Mouse (Mus musculus): ENCODE measurements around the gene Wasf1. TPM values are rescaled to one million over a fixed set of nuclear protein-coding genes. Genes with fewer than 3 reads are reported as not detected.

Wasf1 gene
- polyA plus RNA-seq, 1 experiment from 2014 or later, result 2.1 TPM

GRCm38 (mm10) chr10:40872052-40872451 is 11.2 kb upstream of the Wasf1 start:
- DNase-seq (ENCODE audit: low spot score) (no peak), ATAC-seq (no peak)
- WGBS, result 82% methylated on average over 2 of the region's 2 CpGs

DNA sequence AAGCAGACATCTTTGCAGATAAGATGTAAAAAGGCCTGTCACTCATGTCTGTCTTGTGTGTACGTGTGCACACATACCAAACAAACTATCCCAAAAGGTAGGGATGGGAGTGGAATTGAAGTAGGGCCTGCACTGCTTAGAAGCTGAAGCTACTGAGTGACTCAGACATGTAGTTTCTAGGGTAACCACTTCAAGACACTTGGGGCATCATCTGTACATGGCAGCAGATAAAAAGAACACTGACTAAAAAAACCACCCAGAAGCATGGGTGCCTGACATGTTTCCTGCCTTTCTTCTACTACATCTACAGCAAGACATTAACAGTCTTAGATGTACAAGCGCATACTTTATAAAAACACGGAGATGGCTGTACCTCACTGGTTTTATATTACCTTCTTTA is 5.0 kb upstream of the Wasf1 start:
- DNase-seq (ENCODE audit: low spot score), result no peak
- Histone ChIP-seq H3K36me3 (ENCODE audit: insufficient read depth, low read length) (no peaks in the 10 kb centered on the region), H3K9ac (replicated peaks; ENCODE audit: low read depth) (no peak overlapping the region), H3K27ac (ENCODE audit: low read length) (no peak overlapping the region), H3K4me3 (ENCODE audit: low read depth, low read length) (no peak overlapping the region), H3K27me3 (replicated peaks; ENCODE audit: insufficient read depth, low read length) (no peaks in the 10 kb centered on the region), H3K4me2 (replicated peaks; ENCODE audit: low read depth, low read length) (no peak overlapping the region), H3K4me1 (ENCODE audit: insufficient read depth, low read depth, low read length) (no peaks in the 10 kb centered on the region), H3K9me3 (ENCODE audit: low read length) (no peaks in the 10 kb centered on the region)
- TF ChIP-seq EP300 (IDR thresholded peaks at IDR 0.05) (no peak), CTCF (IDR thresholded peaks at IDR 0.05) (no peak)
- ATAC-seq, result no peak
- WGBS, result 82% methylated on average over 3 of the region's 3 CpGs

More at GRCm38 (mm10) chr10:40872052-40872451, 11.2 kb upstream of the Wasf1 start:
- no peak overlapping the region for H3K4me3 ChIP-seq (ENCODE audit: low read depth, low read length)
- H3K9me3 ChIP-seq (ENCODE audit: low read length), result no peaks in the 10 kb centered on the region
- no peaks in the 10 kb centered on the region for H3K4me1 ChIP-seq (ENCODE audit: insufficient read depth, low read depth, low read length)
- H3K27me3 ChIP-seq (replicated peaks; ENCODE audit: insufficient read depth, low read length), result no peaks in the 10 kb centered on the region
- TF ChIP-seq CTCF (IDR thresholded peaks at IDR 0.05), result no peak
- H3K36me3 ChIP-seq (ENCODE audit: insufficient read depth, low read length), result peaks cover 4% of the 10 kb centered on the region; the same call in 1 of the 2 replicates
- no peak overlapping the region for H3K27ac ChIP-seq (ENCODE audit: low read length)
- H3K9ac ChIP-seq (replicated peaks; ENCODE audit: low read depth), result no peak overlapping the region
- no peak overlapping the region for H3K4me2 ChIP-seq (replicated peaks; ENCODE audit: low read depth, low read length)

DNA sequence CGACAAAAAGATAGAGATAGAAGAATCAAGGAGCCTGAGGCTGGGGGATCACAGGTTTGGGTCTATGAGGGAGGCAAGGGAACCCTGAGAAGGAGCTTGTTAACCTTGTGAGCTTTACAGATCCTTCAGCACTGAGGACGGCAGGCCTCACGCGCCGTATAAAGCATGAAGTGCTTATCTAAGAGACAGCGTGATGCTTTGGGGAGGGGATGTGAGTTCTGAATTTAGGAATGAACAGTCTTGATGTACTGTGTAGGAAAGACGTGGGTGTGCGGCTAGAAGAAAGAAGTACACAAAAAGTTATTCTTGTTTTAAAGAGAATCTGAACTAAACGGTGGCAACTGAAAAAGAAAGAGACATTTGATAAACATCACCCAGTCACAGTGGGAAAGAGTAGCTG is 3.3 kb upstream of the Wasf1 start:
- H3K27me3 ChIP-seq (replicated peaks; ENCODE audit: insufficient read depth, low read length), result no peaks in the 10 kb centered on the region
- H3K9ac ChIP-seq (replicated peaks; ENCODE audit: low read depth), result no peak overlapping the region
- H3K4me3 ChIP-seq (ENCODE audit: low read depth, low read length), result no peak overlapping the region
- H3K9me3 ChIP-seq (ENCODE audit: low read length), result no peaks in the 10 kb centered on the region
- no peak for DNase-seq (ENCODE audit: low spot score)
- WGBS, result 88% methylated on average over 9 of the region's 9 CpGs
- no peaks in the 10 kb centered on the region for H3K4me1 ChIP-seq (ENCODE audit: insufficient read depth, low read depth, low read length)
- ATAC-seq, result no peak
- H3K36me3 ChIP-seq (ENCODE audit: insufficient read depth, low read length), result no peaks in the 10 kb centered on the region
- no peak for TF ChIP-seq CTCF (IDR thresholded peaks at IDR 0.05)
- no peak for TF ChIP-seq EP300 (IDR thresholded peaks at IDR 0.05)
- H3K4me2 ChIP-seq (replicated peaks; ENCODE audit: low read depth, low read length), result no peak overlapping the region
- no peak overlapping the region for H3K27ac ChIP-seq (ENCODE audit: low read length)

- 71% methylated on average over 3 of the region's 3 CpGs for WGBS
- ATAC-seq, result no peak
- Histone ChIP-seq H3K27me3 (replicated peaks; ENCODE audit: insufficient read depth, low read length) (no peaks in the 10 kb centered on the region), H3K4me1 (ENCODE audit: insufficient read depth, low read depth, low read length) (no peaks in the 10 kb centered on the region), H3K4me3 (ENCODE audit: low read depth, low read length) (no peak overlapping the region), H3K4me2 (replicated peaks; ENCODE audit: low read depth, low read length) (no peak overlapping the region), H3K27ac (ENCODE audit: low read length) (no peak overlapping the region), H3K9me3 (ENCODE audit: low read length) (no peaks in the 10 kb centered on the region), H3K36me3 (ENCODE audit: insufficient read depth, low read length) (no peaks in the 10 kb centered on the region), H3K9ac (replicated peaks; ENCODE audit: low read depth) (no peak overlapping the region)
- DNase-seq (ENCODE audit: low spot score), result no peak
- TF ChIP-seq CTCF (IDR thresholded peaks at IDR 0.05) (no peak), EP300 (IDR thresholded peaks at IDR 0.05) (no peak)
Observed at GRCm38 (mm10) chr10:40881236-40881635, 2.0 kb upstream of the Wasf1 start.

- Histone ChIP-seq H3K4me1 (ENCODE audit: insufficient read depth, low read depth, low read length) (no peaks in the 10 kb centered on the region), H3K27ac (ENCODE audit: low read length) (peak overlapping the region; percentile 77), H3K9me3 (ENCODE audit: low read length) (no peaks in the 10 kb centered on the region), H3K36me3 (ENCODE audit: insufficient read depth, low read length) (no peaks in the 10 kb centered on the region), H3K4me3 (ENCODE audit: low read depth, low read length) (peak overlapping the region; percentile 89), H3K9ac (replicated peaks; ENCODE audit: low read depth) (peak overlapping the region; percentile 89), H3K27me3 (replicated peaks; ENCODE audit: insufficient read depth, low read length) (no peaks in the 10 kb centered on the region), H3K4me2 (replicated peaks; ENCODE audit: low read depth, low read length) (peak overlapping the region; percentile 95)
- WGBS, result 12% methylated on average over 9 of the region's 9 CpGs
- TF ChIP-seq CTCF (IDR thresholded peaks at IDR 0.05) (no peak), EP300 (IDR thresholded peaks at IDR 0.05) (no peak)
- DNase-seq (ENCODE audit: low spot score), result peak; percentile 62
- no peak for ATAC-seq
Observed at GRCm38 (mm10) chr10:40882333-40882732, 942 bp upstream of the Wasf1 start.

DNA sequence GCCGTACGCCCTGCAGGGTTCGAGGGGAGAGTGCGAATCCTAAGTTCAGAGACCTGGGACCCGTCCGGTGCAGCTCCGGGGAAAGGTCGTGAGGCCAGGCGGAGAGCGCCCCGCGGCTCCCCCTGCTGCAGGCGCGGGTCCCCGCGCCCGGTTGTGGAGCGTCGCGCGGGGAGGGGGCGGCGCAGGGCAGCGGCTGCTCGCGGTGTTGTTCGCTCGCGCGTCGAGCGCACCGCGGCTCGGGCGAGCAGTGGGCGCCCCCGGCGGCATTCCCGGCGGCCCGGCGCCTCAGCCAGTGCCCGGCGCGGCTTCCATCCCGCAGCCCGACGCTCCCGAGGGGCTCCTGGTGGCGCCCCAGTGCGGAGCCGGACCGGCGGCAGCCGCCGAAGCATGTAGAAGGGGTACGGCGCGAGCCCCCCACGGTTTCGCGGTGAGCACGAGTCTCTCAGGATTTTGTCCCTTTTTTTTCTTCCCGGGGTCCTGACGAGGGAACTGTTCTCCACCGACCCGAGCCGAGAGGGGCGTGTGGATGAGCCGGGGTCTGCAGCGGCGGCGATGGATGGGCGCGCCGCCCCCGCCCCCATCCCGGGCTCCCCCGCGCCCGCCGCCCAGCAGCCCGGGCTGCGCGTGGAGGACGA is 486 bp downstream of the Wasf1 start:
- DNase-seq (ENCODE audit: low spot score), result peak; percentile 72
- ATAC-seq, result peak; percentile 77
- H3K4me2 ChIP-seq (replicated peaks; ENCODE audit: low read depth, low read length), result peak overlapping the region; percentile 95
- H3K4me3 ChIP-seq (ENCODE audit: low read depth, low read length), result peak overlapping the region; percentile 89
- H3K27me3 ChIP-seq (replicated peaks; ENCODE audit: insufficient read depth, low read length), result no peaks in the 10 kb centered on the region
- H3K36me3 ChIP-seq (ENCODE audit: insufficient read depth, low read length), result no peaks in the 10 kb centered on the region
- WGBS, result 2% methylated on average over 56 of the region's 87 CpGs
- TF ChIP-seq CTCF (IDR thresholded peaks at IDR 0.05), result no peak; the same call in 1 of the 2 replicates
- TF ChIP-seq EP300 (IDR thresholded peaks at IDR 0.05), result no peak
- peak overlapping the region; percentile 57; the same call in 1 of the 2 replicates for H3K27ac ChIP-seq (ENCODE audit: low read length)
- no peaks in the 10 kb centered on the region for H3K4me1 ChIP-seq (ENCODE audit: insufficient read depth, low read depth, low read length)
- 0 out of 2 replicates have a peak overlapping the region, but pooled peaks have one; percentile 89 for H3K9ac ChIP-seq (replicated peaks; ENCODE audit: low read depth)
- H3K9me3 ChIP-seq (ENCODE audit: low read length), result no peaks in the 10 kb centered on the region
